Mouse (Mus musculus) MEL (cell line): ENCODE results near the gene Gon7. TPM values are rescaled to one million over a fixed set of nuclear protein-coding genes. Genes with fewer than 3 reads are reported as not detected.
A peak's percentile ranks its signal among the peaks of the same experiment; 100 is the strongest.

Experiments used
- DNase-seq: peaks from one replicate; pipeline ENCODE4 v3.0.0; 2011; ENCODE audit warnings: low read depth, low spot score
- H3K27ac ChIP-seq: 2 replicates; pipeline ENCODE4 v1.5.1; 2012; ENCODE audit warnings: low read depth, mild to moderate bottlenecking, control low read depth, low read length, moderate library complexity; ENCODE audit not compliant: control insufficient read depth
- H3K27me3 ChIP-seq, 2 experiments: fragments of 150-350 bp in 1 of 2; sonication (generic) in 1 of 2; 2 replicates each; pipeline ENCODE4 v1.6.1; 2012; ENCODE audit warnings: low read length in 2 of 2, mild to moderate bottlenecking in 2 of 2, improper control_type of control experiment in 1 of 2, moderate library complexity in 1 of 2; ENCODE audit not compliant: insufficient read depth in 2 of 2, control insufficient read depth in 1 of 2
- H3K36me3 ChIP-seq, 2 experiments: 2 replicates each; pipeline ENCODE4 v1.6.1; 2012 to 2014; ENCODE audit warnings: low read length in 2 of 2, improper control_type of control experiment in 1 of 2, inconsistent platforms in 1 of 2, mild to moderate bottlenecking in 1 of 2; ENCODE audit not compliant: insufficient read depth in 2 of 2, control insufficient read depth in 1 of 2
- H3K4me1 ChIP-seq, 2 experiments: fragments of 150-350 bp in 1 of 2; sonication (generic) in 1 of 2; 2 replicates each; pipeline ENCODE4 v1.6.1; 2012; ENCODE audit warnings: low read length in 2 of 2, improper control_type of control experiment in 1 of 2, mild to moderate bottlenecking in 1 of 2; ENCODE audit not compliant: insufficient read depth in 2 of 2, control insufficient read depth in 1 of 2
- H3K4me3 ChIP-seq, 2 experiments: fragments of 150-350 bp in 1 of 2; sonication (generic) in 1 of 2; 2 replicates each; pipeline ENCODE4 v1.5.1; 2012; ENCODE audit warnings: low read depth in 2 of 2, low read length in 2 of 2, mild to moderate bottlenecking in 2 of 2, moderate library complexity in 2 of 2, control low read depth in 1 of 2, improper control_type of control experiment in 1 of 2; ENCODE audit not compliant: control insufficient read depth in 1 of 2, insufficient read depth in 1 of 2
- H3K79me2 ChIP-seq: 2 replicates; pipeline ENCODE4 v1.6.1; 2012; ENCODE audit warnings: mild to moderate bottlenecking, low read length, moderate library complexity; ENCODE audit not compliant: control insufficient read depth, poor library complexity, insufficient read depth
- H3K9ac ChIP-seq: 2 replicates; pipeline ENCODE4 v1.6.1; 2012; ENCODE audit warnings: low read depth, mild to moderate bottlenecking, control low read depth, low read length, moderate library complexity; ENCODE audit not compliant: control insufficient read depth, poor library complexity, severe bottlenecking
- H3K9me3 ChIP-seq: fragments of 150-350 bp; sonication (generic); replicated peaks from 2 replicates; pipeline ENCODE4 v1.6.1; 2012; ENCODE audit warnings: mild to moderate bottlenecking, low read length, improper control_type of control experiment, moderate library complexity; ENCODE audit not compliant: insufficient read depth
- CHD1 ChIP-seq: IDR thresholded peaks from 2 replicates; pipeline ENCODE4 v1.6.1; 2012; ENCODE audit warnings: low read depth, mild to moderate bottlenecking, inconsistent platforms, low read length, improper control_type of control experiment
- CHD2 ChIP-seq: IDR thresholded peaks from 2 replicates; pipeline ENCODE4 v1.6.1; 2011; ENCODE audit warnings: low read length, improper control_type of control experiment
- ETS1 ChIP-seq: IDR thresholded peaks from 2 replicates; pipeline ENCODE4 v1.6.1; 2012; ENCODE audit warnings: low read depth, mild to moderate bottlenecking, inconsistent platforms, low read length, improper control_type of control experiment, moderate library complexity
- GABPA ChIP-seq: IDR thresholded peaks from 2 replicates; pipeline ENCODE4 v1.6.1; 2012; ENCODE audit warnings: low read depth, mild to moderate bottlenecking, inconsistent platforms, low read length, improper control_type of control experiment, moderate library complexity
- GATA1 ChIP-seq: IDR thresholded peaks from 2 replicates; pipeline ENCODE4 v1.6.1; 2011; ENCODE audit warnings: low read depth, low read length, improper control_type of control experiment
- JUND ChIP-seq: IDR thresholded peaks from 2 replicates; pipeline ENCODE4 v1.6.1; 2011; ENCODE audit warnings: low read depth, mild to moderate bottlenecking, improper control_type of control experiment, low read length
- MAX ChIP-seq: IDR thresholded peaks from 2 replicates; pipeline ENCODE4 v1.6.1; 2011; ENCODE audit warnings: low read length, improper control_type of control experiment
- MAZ ChIP-seq: IDR thresholded peaks from 2 replicates; pipeline ENCODE4 v1.6.1; 2012; ENCODE audit warnings: low read depth, mild to moderate bottlenecking, inconsistent platforms, low read length, improper control_type of control experiment
- MXI1 ChIP-seq: IDR thresholded peaks from 2 replicates; pipeline ENCODE4 v1.6.1; 2011; ENCODE audit warnings: mild to moderate bottlenecking, low read depth, low read length, improper control_type of control experiment
- MYB ChIP-seq: IDR thresholded peaks from 2 replicates; pipeline ENCODE4 v1.6.1; 2011; ENCODE audit warnings: mild to moderate bottlenecking, low read depth, low read length, improper control_type of control experiment
- NELFE ChIP-seq: IDR thresholded peaks from 2 replicates; pipeline ENCODE4 v1.6.1; 2011; ENCODE audit warnings: low read depth, low read length, improper control_type of control experiment
- NRF1 ChIP-seq: IDR thresholded peaks from 2 replicates; pipeline ENCODE4 v1.6.1; 2014; ENCODE audit warnings: low read depth, mild to moderate bottlenecking, inconsistent platforms, low read length, improper control_type of control experiment, moderate library complexity; ENCODE audit not compliant: poor library complexity, insufficient read depth, severe bottlenecking
- POLR2A ChIP-seq, 2 experiments: IDR thresholded peaks; 2 replicates each; pipeline ENCODE4 v1.6.1; 2011 to 2012; ENCODE audit warnings: low read length in 2 of 2, mild to moderate bottlenecking in 2 of 2, control low read depth in 1 of 2, improper control_type of control experiment in 1 of 2, low read depth in 1 of 2, moderate library complexity in 1 of 2; ENCODE audit not compliant: control insufficient read depth in 1 of 2, insufficient read depth in 1 of 2, poor library complexity in 1 of 2
- POLR2AphosphoS5 ChIP-seq: IDR thresholded peaks from 2 replicates; pipeline ENCODE4 v1.6.1; 2012; ENCODE audit warnings: low read depth, borderline replicate concordance, mild to moderate bottlenecking, inconsistent platforms, low read length, moderate library complexity, mixed read lengths
- RCOR1 ChIP-seq: IDR thresholded peaks from 2 replicates; pipeline ENCODE4 v1.6.1; 2012; ENCODE audit warnings: low read depth, mild to moderate bottlenecking, inconsistent platforms, low read length, improper control_type of control experiment
- SIN3A ChIP-seq: IDR thresholded peaks from 2 replicates; pipeline ENCODE4 v1.6.1; 2012; ENCODE audit warnings: low read length, improper control_type of control experiment, inconsistent platforms
- TAL1 ChIP-seq: IDR thresholded peaks from 2 replicates; pipeline ENCODE4 v1.6.1; 2012; ENCODE audit warnings: mild to moderate bottlenecking, inconsistent platforms, low read length, moderate library complexity, mixed read lengths
- TCF12 ChIP-seq: IDR thresholded peaks from 2 replicates; pipeline ENCODE4 v1.6.1; 2014; ENCODE audit warnings: low read depth, mild to moderate bottlenecking, inconsistent platforms, low read length, improper control_type of control experiment, moderate library complexity
- UBTF ChIP-seq: IDR thresholded peaks from 2 replicates; pipeline ENCODE4 v1.6.1; 2012; ENCODE audit warnings: low read depth, mild to moderate bottlenecking, inconsistent platforms, low read length, improper control_type of control experiment, moderate library complexity, borderline replicate concordance; ENCODE audit not compliant: insufficient read depth
- ZC3H11A ChIP-seq: IDR thresholded peaks from 2 replicates; pipeline ENCODE4 v1.6.1; 2012; ENCODE audit warnings: low read depth, mild to moderate bottlenecking, inconsistent platforms, low read length, improper control_type of control experiment
- ZKSCAN1 ChIP-seq: IDR thresholded peaks from 2 replicates; pipeline ENCODE4 v1.6.1; 2012; ENCODE audit warnings: low read depth, mild to moderate bottlenecking, inconsistent platforms, low read length, improper control_type of control experiment, moderate library complexity
- polyA plus RNA-seq, 2 experiments: library from polyadenylated mRNA; stranded (reverse) in 1 of 2; unstranded in 1 of 2; fragments of >175 nt in 1 of 2; fragments of >200 nt in 1 of 2; gene quantifications; 2 replicates each; pipeline versions ENCODE4 v1.2.1 to v1.2.4; 2012; ENCODE audit warnings: low replicate concordance in 2 of 2, low read depth in 1 of 2; ENCODE audit not compliant: insufficient read length in 2 of 2, insufficient read depth in 1 of 2, missing spikeins in 1 of 2
- total RNA-seq: library from RNA; depleted of rRNA; stranded (reverse); fragments of 300-350 nt; gene quantifications from 2 replicates; pipeline ENCODE4 v1.2.3, GENCODE M21; 2012

Gene Gon7
- total and polyA plus RNA-seq, 3 experiments, result 31.3 to 129 (median 33.0) TPM

DNA sequence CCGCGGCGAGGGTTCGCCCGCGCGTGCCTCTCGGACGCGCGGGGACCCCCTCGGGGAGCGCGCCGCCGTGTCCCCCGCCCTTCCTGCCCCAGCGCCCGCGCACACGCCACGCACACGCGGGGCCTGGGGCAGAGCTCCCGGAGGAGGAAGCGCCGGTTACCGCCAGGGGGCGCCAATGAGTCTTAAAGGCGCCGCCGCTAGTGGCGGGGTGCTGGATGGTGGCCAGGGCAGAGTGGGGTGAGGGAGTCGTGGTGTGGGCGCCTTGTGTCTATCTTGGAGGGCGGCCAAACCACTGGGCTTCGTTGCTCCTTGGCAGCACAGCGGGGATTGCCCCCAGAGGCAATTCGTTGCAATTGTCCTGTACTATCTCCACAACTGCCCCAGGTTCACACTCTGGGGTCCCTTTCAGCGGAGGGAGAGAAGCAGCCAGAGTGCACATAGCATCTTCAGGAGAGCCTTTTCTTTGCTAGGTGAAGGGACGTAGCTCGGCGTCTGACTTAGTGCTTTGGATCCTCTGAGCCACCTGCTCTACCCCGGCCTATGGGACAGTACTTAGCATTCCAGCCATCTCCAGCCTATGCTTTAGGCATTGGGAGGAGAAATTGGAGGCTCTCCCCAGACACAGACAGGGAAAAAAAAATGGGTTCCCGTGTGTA is 52.3 kb downstream of the Gon7 start (continued):
- no peak; the same call in 1 of the 2 replicates for TF ChIP-seq MYB
- TF ChIP-seq NRF1, result no peak
- peak; percentile 73; the same call in 1 of the 2 replicates for TF ChIP-seq MAZ
- TF ChIP-seq MAX, result no peak
- TF ChIP-seq UBTF, result no peak
- no peak for TF ChIP-seq CHD2
- no peak; the same call in 1 of the 2 replicates for TF ChIP-seq RCOR1
- TF ChIP-seq CHD1, result no peak; the same call in 1 of the 2 replicates
- peak; percentile 76 for TF ChIP-seq SIN3A
- 0 out of 4 replicates have a peak, but pooled peaks of 1 of the 2 experiments have one; percentile 10 for TF ChIP-seq POLR2A (IDR thresholded peaks at IDR 0.05; ENCODE audit: control insufficient read depth in 1 of 2, insufficient read depth in 1 of 2, low read depth in 1 of 2, low read length in 2 of 2, poor library complexity in 1 of 2)
- TF ChIP-seq POLR2AphosphoS5, result no peak
- TF ChIP-seq GABPA, result no peak

- Histone ChIP-seq H3K27ac (peak within 1 kb of the TSS; percentile 62), H3K27me3 (no peaks in the 10 kb centered on the region), H3K9me3 (no peaks in the 10 kb centered on the region), H3K4me1 (peaks cover 9 to 20% of the 10 kb centered on the region in 2 experiments), H3K9ac (peak within 1 kb of the TSS; percentile 84), H3K79me2 (peaks cover 26% of the 10 kb centered on the region), H3K36me3 (peaks cover 0 to 5% of the 10 kb centered on the region in 2 experiments; a peak in 2 of 4 replicates), H3K4me3 (peak within 1 kb of the TSS; percentile 93 to 98)
- DNase-seq, result peak; percentile 52
- TF ChIP-seq GATA1 (no peak), NRF1 (0 out of 2 replicates have a peak, but pooled peaks have one; percentile 25), ZKSCAN1 (no peak), TCF12 (no peak), MXI1 (no peak; the same call in 1 of the 2 replicates), POLR2A (IDR thresholded peaks at IDR 0.05; ENCODE audit: control insufficient read depth in 1 of 2, insufficient read depth in 1 of 2, low read depth in 1 of 2, low read length in 2 of 2, poor library complexity in 1 of 2) (peak; percentile 31 to 49; a peak in 2 of 4 replicates), ZC3H11A (no peak), JUND (no peak), NELFE (peak; percentile 53), TAL1 (no peak), ETS1 (no peak)
These were observed 53.0 kb downstream of the Gon7 start, which contains the start of gene Itpk1 for GRCm38 (mm10) chr12:102704457-102705198. Itpk1 (minus strand) TSS chr12:102704930.
